10 mouse cellular contexts compared by ENCODE assay signal in genomic region chr9:48558637-48559036, GRCm38 (mm10). TPM values are rescaled to one million over a fixed set of nuclear protein-coding genes. Genes with fewer than 3 reads are reported as not detected.
A peak's percentile ranks its signal among the peaks of the same experiment; 100 is the strongest.
DNase-seq lines count a peak whose midpoint lies in the region; ATAC-seq and TF ChIP-seq lines count a peak whose summit lies in the region.
"Had no signal": no experiment of that assay in that cellular context is flagged by ENCODE, and none has a peak within 500 bp of the region (broad histone marks: within the 10 kb centered on the region; RNA-seq: fewer than 3 reads in every experiment).

No protein-coding gene starts in this region.

- no peak for TF ChIP-seq EP300 in liver, postnatal 0 days (IDR thresholded peaks at IDR 0.05; ENCODE audit: low read depth)

- no peak overlapping the region; the same call in 1 of the 2 replicates for H3K27ac ChIP-seq in liver, postnatal 0 days (ENCODE audit: low read depth)
- no peak overlapping the region for H3K27ac ChIP-seq in liver, embryonic 12.5 days
- no peak overlapping the region for H3K27ac ChIP-seq in midbrain, embryonic 16.5 days (ENCODE audit: low read length)
- H3K27ac ChIP-seq: heart, embryonic 13.5 days had no signal

- H3K27me3 ChIP-seq in liver, postnatal 0 days (ENCODE audit: insufficient read depth, low read length): no peaks in the 10 kb centered on the region
- H3K27me3 ChIP-seq in liver, embryonic 12.5 days (replicated peaks): no peaks in the 10 kb centered on the region
- no peaks in the 10 kb centered on the region for H3K27me3 ChIP-seq in midbrain, embryonic 16.5 days (ENCODE audit: control insufficient read depth, insufficient read depth, low read depth, low read length)

- H3K4me3 ChIP-seq in liver, postnatal 0 days (ENCODE audit: low read depth, low read length): no peak overlapping the region
- no peak overlapping the region for H3K4me3 ChIP-seq in liver, embryonic 12.5 days
- H3K4me3 ChIP-seq in midbrain, embryonic 16.5 days (ENCODE audit: low read depth, low read length): no peak overlapping the region
- H3K4me3 ChIP-seq: erythroblast, embryonic 14.5 days; heart, embryonic 13.5 days had no signal

- peak; percentile 64 for ATAC-seq in liver, postnatal 0 days
- ATAC-seq in liver, embryonic 12.5 days: no peak
- no peak for ATAC-seq in midbrain, embryonic 16.5 days

- no peak overlapping the region for H3K9ac ChIP-seq in liver, postnatal 0 days (replicated peaks)
- no peak overlapping the region for H3K9ac ChIP-seq in liver, embryonic 12.5 days
- no peak overlapping the region for H3K9ac ChIP-seq in midbrain, embryonic 16.5 days (ENCODE audit: low read depth, low read length)
- H3K9ac ChIP-seq: heart, embryonic 13.5 days had no signal

- H3K4me2 ChIP-seq in liver, postnatal 0 days (ENCODE audit: low read depth, low read length): no peak overlapping the region
- H3K4me2 ChIP-seq in liver, embryonic 12.5 days: no peak overlapping the region
- H3K4me2 ChIP-seq in midbrain, embryonic 16.5 days (ENCODE audit: low read length): no peak overlapping the region
- H3K4me2 ChIP-seq: heart, embryonic 13.5 days had no signal

- H3K4me1 ChIP-seq in liver, postnatal 0 days (ENCODE audit: insufficient read depth): peaks cover 3% of the 10 kb centered on the region; the same call in 1 of the 2 replicates
- H3K4me1 ChIP-seq in liver, embryonic 12.5 days: no peaks in the 10 kb centered on the region
- peaks cover 3% of the 10 kb centered on the region; the same call in 1 of the 2 replicates for H3K4me1 ChIP-seq in midbrain, embryonic 16.5 days (ENCODE audit: control insufficient read depth, insufficient read depth, low read length)
- H3K4me1 ChIP-seq: heart, embryonic 13.5 days had no signal

- WGBS in liver, postnatal 0 days (ENCODE audit: insufficient replicate concordance): 45% methylated on average over 4 of the region's 4 CpGs
- WGBS in liver, embryonic 12.5 days (ENCODE audit: insufficient replicate concordance): 34% methylated on average over 4 of the region's 4 CpGs
- WGBS in midbrain, embryonic 16.5 days: 71% methylated on average over 4 of the region's 4 CpGs

- no peaks in the 10 kb centered on the region for H3K36me3 ChIP-seq in liver, postnatal 0 days (replicated peaks; ENCODE audit: insufficient read depth, low read length)
- H3K36me3 ChIP-seq in liver, embryonic 12.5 days: no peaks in the 10 kb centered on the region
- no peaks in the 10 kb centered on the region for H3K36me3 ChIP-seq in midbrain, embryonic 16.5 days (ENCODE audit: control insufficient read depth, insufficient read depth, low read length)
- H3K36me3 ChIP-seq: heart, embryonic 13.5 days had no signal

- H3K9me3 ChIP-seq in liver, postnatal 0 days (ENCODE audit: low read length): no peaks in the 10 kb centered on the region
- H3K9me3 ChIP-seq in liver, embryonic 12.5 days (replicated peaks): no peaks in the 10 kb centered on the region
- no peaks in the 10 kb centered on the region for H3K9me3 ChIP-seq in midbrain, embryonic 16.5 days (replicated peaks; ENCODE audit: control insufficient read depth, low read length, poor library complexity, severe bottlenecking)
- H3K9me3 ChIP-seq: heart, embryonic 13.5 days had no signal

- TF ChIP-seq CTCF in liver, postnatal 0 days (IDR thresholded peaks at IDR 0.05; ENCODE audit: low read depth): no peak

- DNase-seq in liver, postnatal 0 days: peak; percentile 21
- peak; percentile 16 for DNase-seq in c-Kit-positive CD71-negative TER-119-negative erythroid progenitor cells, embryonic 14.5 days (ENCODE audit: low read depth)
- peak; percentile 83 for DNase-seq in naive thymus-derived CD4-positive, alpha-beta T cell, adult 2 months (ENCODE audit: low read depth)
- peak; percentile 74 for DNase-seq in thymus, postnatal 4 days
- no peak for DNase-seq in frontal cortex, postnatal 25 days (ENCODE audit: low spot score in 2 of 2)
- DNase-seq: cerebellum, adult 11 months had no signal

RNA-seq across cellular contexts. Expression of gene Nnmt, which starts 46.3 kb away (rescaled TPM):
- polyA plus RNA-seq in liver, postnatal 0 days (2015; fragmentation: Nextera tagmentation; extraction: Ambion mirVana): 0.34 and 0.41 TPM in 2 replicates
- polyA plus RNA-seq in liver, embryonic 12.5 days (2016; fragmentation: Nextera tagmentation; extraction: Ambion mirVana): 0.43 and 0.59 TPM in 2 replicates
- polyA plus RNA-seq in midbrain, embryonic 16.5 days (2015; fragmentation: Nextera tagmentation; extraction: Ambion mirVana): 2.4 and 2.9 TPM in 2 replicates
- polyA plus RNA-seq: erythroblast, embryonic 14.5 days had no signal

Comparison
In these comparisons a context has a peak if more than half of its experiments do, and no peak if none do; other contexts are left out.
1. DNase-seq: peak in liver, postnatal 0 days (single experiment), c-Kit-positive CD71-negative TER-119-negative erythroid progenitor cells, embryonic 14.5 days (single experiment), naive thymus-derived CD4-positive, alpha-beta T cell, adult 2 months (single experiment) and thymus, postnatal 4 days (single experiment); none in frontal cortex, postnatal 25 days (0 of 2).